Comparison of ENCODE assay signal across 14 mouse cellular contexts in the genomic region with DNA sequence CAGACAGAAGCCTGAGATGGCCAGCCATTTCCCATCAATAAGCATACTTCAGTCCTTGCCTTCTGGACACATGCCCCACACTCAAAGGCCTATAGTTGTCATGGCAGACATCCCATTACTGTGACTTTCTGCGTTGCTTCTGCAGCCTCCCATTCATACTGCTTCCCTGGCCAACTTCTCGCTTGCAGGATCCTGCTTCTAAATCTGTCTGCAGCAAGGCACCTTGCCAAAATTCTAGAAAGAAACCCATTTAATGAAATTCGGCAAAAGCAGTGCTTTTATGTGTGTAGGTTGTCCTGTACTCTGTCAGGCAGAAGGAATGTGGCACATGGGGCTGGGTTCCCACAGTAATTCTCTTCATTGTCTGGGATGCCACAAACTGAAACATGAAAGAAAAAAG. TPM values are rescaled to one million over a fixed set of nuclear protein-coding genes. Genes with fewer than 3 reads are reported as not detected.
DNase-seq lines count a peak whose midpoint lies in the region; ATAC-seq lines count a peak whose summit lies in the region.
"Not testable (repeated sequence)": the region's sequence is repeated elsewhere in the genome, so short reads cannot be mapped to it uniquely, and the experiment has no call there.
"Had no signal": no experiment of that assay in that cellular context is flagged by ENCODE, and none has a peak within 500 bp of the region (broad histone marks: within the 10 kb centered on the region; RNA-seq: fewer than 3 reads in every experiment).

No protein-coding gene starts in this region.

- not testable (repeated sequence) for H3K27me3 ChIP-seq in forebrain, embryonic 15.5 days; hindbrain, embryonic 13.5 days; limb, embryonic 13.5 days; midbrain, embryonic 15.5 days (replicated peaks); neural tube, embryonic 14.5 days (ENCODE audit: control insufficient read depth, insufficient read depth, low read length)

- H3K27ac ChIP-seq in forebrain, embryonic 15.5 days (replicated peaks); hindbrain, embryonic 13.5 days; limb, embryonic 13.5 days; midbrain, embryonic 15.5 days; neural tube, embryonic 14.5 days (ENCODE audit: low read depth, low read length): not testable (repeated sequence)

- not testable (repeated sequence) for H3K9me3 ChIP-seq in forebrain, embryonic 15.5 days; hindbrain, embryonic 13.5 days; limb, embryonic 13.5 days; midbrain, embryonic 15.5 days; neural tube, embryonic 14.5 days (ENCODE audit: control insufficient read depth, low read length)

- H3K4me3 ChIP-seq in forebrain, embryonic 15.5 days; hindbrain, embryonic 13.5 days; limb, embryonic 13.5 days; midbrain, embryonic 15.5 days; neural tube, embryonic 14.5 days (ENCODE audit: low read depth, low read length): not testable (repeated sequence)

- peak; percentile 23 for DNase-seq in layer of hippocampus, adult 11-12 months (ENCODE audit: low spot score)
- DNase-seq in layer of hippocampus, postnatal 36 days = peak; percentile 17 to 36

- WGBS in forebrain, embryonic 15.5 days = 20% methylated on average over 3 of the region's 3 CpGs
- WGBS in hindbrain, embryonic 13.5 days = 44% methylated on average over 3 of the region's 3 CpGs
- WGBS in limb, embryonic 13.5 days = 50% methylated on average over 3 of the region's 3 CpGs
- 35% methylated on average over 3 of the region's 3 CpGs for WGBS in midbrain, embryonic 15.5 days
- WGBS in neural tube, embryonic 14.5 days = 35% methylated on average over 2 of the region's 3 CpGs

- not testable (repeated sequence) for H3K4me1 ChIP-seq in forebrain, embryonic 15.5 days; hindbrain, embryonic 13.5 days (replicated peaks); limb, embryonic 13.5 days; midbrain, embryonic 15.5 days; neural tube, embryonic 14.5 days (ENCODE audit: control insufficient read depth, insufficient read depth, low read length)

- H3K4me2 ChIP-seq in forebrain, embryonic 15.5 days (replicated peaks); hindbrain, embryonic 13.5 days; limb, embryonic 13.5 days (replicated peaks); midbrain, embryonic 15.5 days; neural tube, embryonic 14.5 days (ENCODE audit: low read depth, low read length): not testable (repeated sequence)

- H3K36me3 ChIP-seq in forebrain, embryonic 15.5 days; hindbrain, embryonic 13.5 days; limb, embryonic 13.5 days; midbrain, embryonic 15.5 days (replicated peaks); neural tube, embryonic 14.5 days (ENCODE audit: control insufficient read depth, insufficient read depth, low read length): not testable (repeated sequence)

- H3K9ac ChIP-seq in forebrain, embryonic 15.5 days (replicated peaks); hindbrain, embryonic 13.5 days; limb, embryonic 13.5 days; midbrain, embryonic 15.5 days; neural tube, embryonic 14.5 days (replicated peaks; ENCODE audit: low read depth, low read length): not testable (repeated sequence)

- ATAC-seq in forebrain, embryonic 15.5 days (replicated peaks) = peak; percentile 65
- ATAC-seq in hindbrain, embryonic 13.5 days (ENCODE audit: low FRiP score) = peak; percentile 55; the same call in 1 of the 2 replicates
- ATAC-seq in limb, embryonic 13.5 days (ENCODE audit: low FRiP score, low read depth) = peak; percentile 36; the same call in 1 of the 2 replicates
- peak; percentile 43 for ATAC-seq in midbrain, embryonic 15.5 days (replicated peaks)
- peak; percentile 83 for ATAC-seq in neural tube, embryonic 14.5 days (ENCODE audit: low read depth)

RNA-seq across cellular contexts. Expression of a gene that starts 6.8 kb away (rescaled TPM):
- 6.9 and 7.8 TPM in 2 replicates for polyA plus RNA-seq in forebrain, embryonic 15.5 days (2015; fragmentation: Nextera tagmentation; extraction: Ambion mirVana)
- polyA plus RNA-seq in hindbrain, embryonic 13.5 days (2015; fragmentation: Nextera tagmentation; extraction: Ambion mirVana) = 8.5 and 11.3 TPM in 2 replicates
- 1 to 10 TPM; 3.6 to 3.9 TPM for total RNA-seq in layer of hippocampus, postnatal 36 days (2021)
- 3.1 and 3.2 TPM in 2 replicates for polyA plus RNA-seq in limb, embryonic 13.5 days (2015; fragmentation: Nextera tagmentation; extraction: Ambion mirVana)
- polyA plus RNA-seq in midbrain, embryonic 15.5 days (2015; fragmentation: Nextera tagmentation; extraction: Ambion mirVana) = 10.4 and 12.5 TPM in 2 replicates
- 14.3 and 17.9 TPM in 2 replicates for polyA plus RNA-seq in neural tube, embryonic 14.5 days (2014; fragmentation: Nextera tagmentation; extraction: Ambion mirVana)
- total RNA-seq: gastrocnemius, adult 18-20 months; gastrocnemius, postnatal 36 days; liver, adult 2 months; MEL had no signal
- polyA plus RNA-seq: C2C12; liver, adult 2 months; liver, embryonic 16.5 days; spleen, adult 2 months had no signal
